Mouse (Mus musculus) intestine, postnatal 0 days (tissue): ENCODE measurements around the gene Plekha6. TPM values are rescaled to one million over a fixed set of nuclear protein-coding genes. Genes with fewer than 3 reads are reported as not detected.

ENCODE experiments used
- ATAC-seq: fragments of 200-750 bp; cut with Nextera tagmentation; 2 replicates; pipeline ENCODE4 v1.8.0; 2017; ENCODE audit warnings: mild to moderate bottlenecking, moderate TSS enrichment, moderate library complexity
- H3K27ac ChIP-seq: fragments of 300-500 bp; sonication (generic); 2 replicates; pipeline ENCODE4 v1.5.1; 2014; ENCODE audit warnings: mild to moderate bottlenecking, low read depth, low read length, moderate library complexity
- H3K27me3 ChIP-seq: fragments of 300-500 bp; sonication (generic); replicated peaks from 2 replicates; pipeline ENCODE4 v1.6.1; 2014; ENCODE audit warnings: low read length, mixed read lengths; ENCODE audit not compliant: control insufficient read depth, insufficient read depth
- H3K36me3 ChIP-seq: fragments of 300-500 bp; sonication (generic); 2 replicates; pipeline ENCODE4 v1.6.1; 2014; ENCODE audit warnings: mild to moderate bottlenecking, moderate library complexity; ENCODE audit not compliant: control insufficient read depth, insufficient read depth
- H3K4me1 ChIP-seq: fragments of 300-500 bp; sonication (generic); replicated peaks from 2 replicates; pipeline ENCODE4 v1.6.1; 2014; ENCODE audit warnings: antibody characterized with exemption, low read length, mixed read lengths; ENCODE audit not compliant: control insufficient read depth, insufficient read depth
- H3K4me2 ChIP-seq: fragments of 300-500 bp; sonication (generic); replicated peaks from 2 replicates; pipeline ENCODE4 v1.6.1; 2014; ENCODE audit warnings: low read depth, mild to moderate bottlenecking, moderate library complexity
- H3K4me3 ChIP-seq: fragments of 300-500 bp; sonication (generic); 2 replicates; pipeline ENCODE4 v1.5.1; 2014; ENCODE audit warnings: low read depth, low read length
- H3K9ac ChIP-seq: fragments of 300-500 bp; sonication (generic); 2 replicates; pipeline ENCODE4 v1.6.1; 2014; ENCODE audit warnings: mild to moderate bottlenecking, low read depth, low read length
- H3K9me3 ChIP-seq: fragments of 300-500 bp; sonication (generic); 2 replicates; pipeline ENCODE4 v1.6.1; 2016; ENCODE audit warnings: mixed run types; ENCODE audit not compliant: control insufficient read depth
- CTCF ChIP-seq: sonication (generic); IDR thresholded peaks from 2 replicates; pipeline ENCODE4 v1.5.1; 2016; ENCODE audit warnings: low read depth, mild to moderate bottlenecking, control low read depth, antibody characterized with exemption, moderate library complexity
- WGBS: fragments of 180-500 bp; shearing (Covaris S2); extraction: QIAGEN DNeasy Blood & Tissue Kit; methylation state at CpG from one replicate; pipeline ENCODE4 v1.1.7; 2014; 5-methylcytosine and 5-hydroxymethylcytosine counted together
- polyA plus RNA-seq: library from polyadenylated mRNA; unstranded; fragments of >200 nt; fragmentation: Nextera tagmentation; extraction: Ambion mirVana; gene quantifications from 2 replicates; pipeline ENCODE4 v1.2.1, GENCODE M21; 2015

Plekha6 gene
- polyA plus RNA-seq, 1 experiment from 2014 or later, result 7.5 TPM

GRCm38 (mm10) chr1:133182706-133183095 is 18.7 kb downstream of the Plekha6 start:
- ATAC-seq, result no peak
- WGBS, result 27% methylated on average over 16 of the region's 16 CpGs
- no peak for TF ChIP-seq CTCF

GRCm38 (mm10) chr1:133183141-133183925 is 19.3 kb downstream of the Plekha6 start:
- Histone ChIP-seq H3K4me3 (no peak overlapping the region), H3K27me3 (no peaks in the 10 kb centered on the region), H3K4me2 (no peak overlapping the region), H3K9me3 (no peaks in the 10 kb centered on the region), H3K27ac (no peak overlapping the region; the same call in 1 of the 2 replicates), H3K4me1 (no peaks in the 10 kb centered on the region), H3K9ac (0 out of 2 replicates have a peak overlapping the region, but pooled peaks have one; percentile 3), H3K36me3 (peaks cover 3% of the 10 kb centered on the region; the same call in 1 of the 2 replicates)
- 75% methylated on average over 16 of the region's 16 CpGs for WGBS
- no peak for ATAC-seq
- TF ChIP-seq CTCF, result no peak

More at GRCm38 (mm10) chr1:133182706-133183095, 18.7 kb downstream of the Plekha6 start:
- 0 out of 2 replicates have a peak overlapping the region, but pooled peaks have one; percentile 3 for H3K9ac ChIP-seq
- H3K4me2 ChIP-seq, result peak overlapping the region; percentile 66
- peaks cover 3% of the 10 kb centered on the region; the same call in 1 of the 2 replicates for H3K36me3 ChIP-seq
- H3K4me3 ChIP-seq, result peak overlapping the region; percentile 35
- H3K4me1 ChIP-seq, result no peaks in the 10 kb centered on the region
- no peak overlapping the region for H3K27ac ChIP-seq
- H3K27me3 ChIP-seq, result no peaks in the 10 kb centered on the region
- no peaks in the 10 kb centered on the region for H3K9me3 ChIP-seq

GRCm38 (mm10) chr1:133187948-133188680 is 24.1 kb downstream of the Plekha6 start:
- Histone ChIP-seq H3K4me3 (no peak overlapping the region), H3K4me2 (no peak overlapping the region), H3K27me3 (no peaks in the 10 kb centered on the region), H3K9me3 (no peaks in the 10 kb centered on the region), H3K9ac (no peak overlapping the region), H3K4me1 (no peaks in the 10 kb centered on the region), H3K36me3 (no peaks in the 10 kb centered on the region; the same call in 1 of the 2 replicates), H3K27ac (no peak overlapping the region)
- TF ChIP-seq CTCF, result no peak
- ATAC-seq, result no peak
- WGBS, result 44% methylated on average over 4 of the region's 4 CpGs

GRCm38 (mm10) chr1:133188719-133189118 is 24.7 kb downstream of the Plekha6 start:
- 73% methylated on average over 8 of the region's 8 CpGs for WGBS
- no peak for ATAC-seq

GRCm38 (mm10) chr1:133189471-133189870 is 25.5 kb downstream of the Plekha6 start:
- TF ChIP-seq CTCF, result no peak
- Histone ChIP-seq H3K4me2 (no peak overlapping the region), H3K4me3 (no peak overlapping the region), H3K27me3 (no peaks in the 10 kb centered on the region), H3K4me1 (no peaks in the 10 kb centered on the region), H3K36me3 (no peaks in the 10 kb centered on the region; the same call in 1 of the 2 replicates), H3K27ac (no peak overlapping the region), H3K9ac (no peak overlapping the region), H3K9me3 (no peaks in the 10 kb centered on the region)
- no peak for ATAC-seq

More at GRCm38 (mm10) chr1:133188719-133189118, 24.7 kb downstream of the Plekha6 start:
- Histone ChIP-seq H3K4me3 (no peak overlapping the region), H3K4me2 (no peak overlapping the region), H3K4me1 (no peaks in the 10 kb centered on the region), H3K9me3 (no peaks in the 10 kb centered on the region), H3K36me3 (no peaks in the 10 kb centered on the region; the same call in 1 of the 2 replicates), H3K27me3 (no peaks in the 10 kb centered on the region), H3K27ac (no peak overlapping the region), H3K9ac (no peak overlapping the region)
- TF ChIP-seq CTCF, result no peak

- peak; percentile 95 for ATAC-seq
- Histone ChIP-seq H3K27me3 (no peaks in the 10 kb centered on the region), H3K36me3 (no peaks in the 10 kb centered on the region; the same call in 1 of the 2 replicates), H3K4me1 (no peaks in the 10 kb centered on the region), H3K4me2 (0 out of 2 replicates have a peak overlapping the region, but pooled peaks have one; percentile 25), H3K4me3 (no peak overlapping the region), H3K9me3 (no peaks in the 10 kb centered on the region), H3K27ac (peak overlapping the region; percentile 69; the same call in 1 of the 2 replicates), H3K9ac (no peak overlapping the region)
- TF ChIP-seq CTCF, result no peak
- WGBS, result 34% methylated on average over 9 of the region's 9 CpGs
These were observed 26.5 kb downstream of the Plekha6 start for GRCm38 (mm10) chr1:133190550-133190949.
